Mouse (Mus musculus) kidney, postnatal 4 days (tissue): ENCODE measurements around the gene Ripor3.
A peak's percentile ranks its signal among the peaks of the same experiment; 100 is the strongest.

Experiments used
- DNase-seq, 2 experiments: peaks; one replicate each; pipeline ENCODE4 v3.0.0; 2021; ENCODE audit warnings: mixed read lengths in 2 of 2

Gene Ripor3

DNA sequence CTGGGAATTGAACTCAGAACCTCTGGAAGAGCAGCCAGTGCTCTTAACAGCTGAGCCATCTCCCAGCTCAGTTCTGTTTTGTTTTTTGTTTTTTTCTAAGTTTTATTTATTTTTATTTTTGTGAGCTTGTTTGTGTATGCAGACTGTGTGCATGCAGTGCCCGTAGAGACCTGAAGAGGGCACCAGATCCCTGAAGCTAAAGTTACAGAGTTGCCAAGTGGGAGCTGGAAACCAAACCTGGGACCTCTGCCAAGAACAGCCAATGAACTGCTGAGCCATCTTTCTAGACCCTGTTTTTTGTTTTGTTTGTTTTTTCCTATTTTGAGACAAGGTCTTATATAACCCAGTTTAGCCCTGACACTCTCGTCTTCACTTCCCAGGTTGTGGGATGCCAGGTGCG lies 18.0 kb upstream of the Ripor3 start:
- DNase-seq = no peak

- no peak for DNase-seq
Measured at GRCm38 (mm10) chr2:168026467-168026866, 16.0 kb upstream of the Ripor3 start.

DNA sequence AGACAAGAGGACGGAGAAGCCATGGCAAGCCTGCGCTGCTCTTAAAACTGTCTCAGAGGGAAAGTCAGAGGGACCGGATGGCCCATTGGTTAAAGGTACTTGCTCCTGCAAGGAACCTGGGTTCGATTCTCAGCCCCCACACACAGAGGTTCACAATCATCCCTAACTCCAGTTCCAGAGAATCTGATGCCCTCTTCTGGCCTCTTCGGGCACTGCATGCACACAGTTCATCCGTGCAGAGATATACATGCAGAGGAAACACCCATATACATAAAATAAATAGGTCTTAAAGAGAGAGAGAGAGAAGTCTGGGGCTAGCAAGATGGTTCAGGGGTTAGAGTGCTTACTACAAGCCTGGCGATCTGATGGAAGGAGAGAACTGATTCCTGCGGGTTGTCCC lies 15.5 kb upstream of the Ripor3 start:
- peak; percentile 63 to 68 for DNase-seq

GRCm38 (mm10) chr2:168025174-168025573 lies 14.8 kb upstream of the Ripor3 start:
- peak; percentile 85 to 89 for DNase-seq

DNA sequence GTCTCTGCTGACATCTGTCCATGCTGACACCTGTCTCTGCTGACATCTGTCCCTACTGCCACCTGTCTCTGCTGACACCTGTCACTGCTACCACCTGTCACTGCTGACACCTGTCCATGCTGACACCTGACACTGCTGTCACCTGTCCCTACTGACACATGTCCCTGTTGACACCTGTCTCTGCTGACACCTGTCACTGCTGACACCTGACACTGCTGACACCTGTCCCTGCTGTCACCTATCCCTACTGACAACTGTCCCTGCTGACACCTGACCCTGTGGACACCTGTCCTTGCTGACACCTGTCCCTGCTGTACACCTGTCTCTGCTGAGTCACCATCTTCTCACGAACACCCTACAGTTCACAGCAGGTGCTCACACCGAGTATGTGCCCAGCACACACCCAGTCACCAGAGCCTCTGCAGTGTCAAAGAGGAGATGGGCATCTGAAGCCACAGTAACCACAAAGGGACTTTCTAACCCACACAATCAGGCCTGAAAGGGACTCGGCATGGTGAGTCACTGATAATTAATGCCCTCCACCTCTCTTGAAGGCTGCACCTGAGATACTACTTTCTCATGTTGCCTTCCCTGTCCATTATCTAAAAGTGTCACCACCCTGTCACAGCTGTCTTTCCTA lies 13.5 kb upstream of the Ripor3 start:
- DNase-seq = no peak

DNA sequence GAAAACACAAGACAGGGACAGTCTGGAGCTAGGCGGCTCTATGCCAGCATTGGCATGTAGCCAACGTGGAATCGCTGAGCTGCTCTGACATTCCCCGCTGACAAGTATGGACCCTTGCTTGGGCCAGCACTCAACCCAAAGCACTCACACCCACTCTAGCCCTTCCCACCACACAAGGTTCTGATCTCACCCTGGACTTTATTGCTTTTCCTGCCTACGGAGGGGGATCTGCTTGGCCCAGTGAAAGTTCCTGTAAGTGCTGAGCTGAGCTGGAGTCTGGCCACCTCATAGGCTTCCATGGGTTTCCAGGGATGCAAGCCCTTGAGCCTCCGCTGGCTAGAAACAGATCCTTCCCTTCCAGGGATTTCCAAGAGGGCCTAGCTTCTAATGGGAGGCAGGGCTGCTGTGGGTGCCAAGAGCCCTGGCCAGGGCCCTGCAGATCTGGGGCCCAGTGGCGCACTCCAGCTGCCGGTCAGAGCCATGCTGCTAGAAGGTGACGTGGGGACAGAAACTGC lies 8.8 kb upstream of the Ripor3 start:
- DNase-seq = peak; percentile 74 to 80

DNA sequence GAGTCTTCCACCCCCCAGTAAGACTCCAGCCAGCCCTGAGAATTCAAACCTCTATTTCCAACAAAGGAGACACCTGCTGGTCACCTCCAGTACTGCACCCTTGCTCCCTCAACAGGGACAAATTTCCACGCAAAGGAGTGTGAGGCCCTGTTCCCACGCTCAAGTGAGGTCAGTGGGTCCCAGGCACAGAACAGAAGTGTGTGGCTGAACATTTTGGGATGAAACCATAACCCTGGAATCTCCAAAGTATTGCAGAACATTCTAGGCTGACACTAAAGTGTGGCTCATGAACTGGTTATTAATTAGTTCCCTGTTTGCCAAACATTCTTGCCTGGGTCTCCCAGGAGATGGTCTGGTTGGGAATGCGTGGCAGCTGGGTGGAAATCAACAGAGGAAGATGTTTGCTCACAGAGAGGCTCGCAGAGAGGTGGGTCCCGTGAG lies 6.6 kb upstream of the Ripor3 start:
- DNase-seq = peak; percentile 92

- no peak for DNase-seq
Measured at GRCm38 (mm10) chr2:168010893-168011292, 475 bp upstream of the Ripor3 start.

DNA sequence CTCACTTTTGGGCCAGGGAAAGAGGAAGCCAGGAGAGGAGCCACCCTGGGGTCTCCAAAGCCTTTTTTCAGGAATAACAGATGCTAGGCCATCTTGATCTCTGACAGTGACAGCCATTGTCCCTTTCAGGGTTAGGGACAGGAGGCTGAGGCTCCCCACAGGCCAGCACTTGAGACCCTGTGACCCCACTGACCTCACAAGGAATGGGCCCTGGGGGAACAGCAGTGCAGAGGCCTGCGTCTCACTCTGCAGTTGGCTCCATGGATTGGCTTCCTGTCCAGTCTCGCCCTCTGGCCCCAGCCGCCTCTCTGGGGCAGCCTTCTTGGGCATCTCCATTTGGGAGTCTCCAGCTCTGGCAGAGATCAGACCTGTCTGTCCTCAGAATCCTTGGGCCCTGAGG lies 2.3 kb downstream of the Ripor3 start:
- no peak for DNase-seq

GRCm38 (mm10) chr2:168006489-168006888 lies 3.9 kb downstream of the Ripor3 start:
- peak in 1 of 2 experiments; percentile 49 for DNase-seq

DNA sequence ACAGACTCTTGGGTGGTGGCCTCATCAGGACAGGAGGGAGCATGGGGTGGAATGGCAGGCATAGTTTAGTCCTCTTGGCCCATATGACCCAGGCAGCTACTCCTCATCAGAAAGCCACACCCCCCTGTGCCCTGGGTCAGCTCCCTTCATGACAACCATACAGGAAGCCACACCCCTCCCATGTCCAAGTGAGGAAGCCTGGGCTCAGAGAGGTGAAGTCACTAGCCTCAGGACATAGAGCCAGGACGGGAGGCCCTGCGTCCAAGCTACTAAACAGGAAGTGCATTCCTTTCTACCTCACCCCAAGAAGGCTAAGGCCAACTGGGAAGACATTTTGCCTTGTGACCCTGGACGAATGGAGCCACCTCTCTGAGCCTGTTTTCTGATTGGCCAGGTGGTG lies 4.8 kb downstream of the Ripor3 start:
- peak in 1 of 2 experiments; percentile 61 for DNase-seq

GRCm38 (mm10) chr2:168005005-168005404 lies 5.4 kb downstream of the Ripor3 start:
- DNase-seq = peak in 1 of 2 experiments; percentile 39

- DNase-seq = no peak
Measured at GRCm38 (mm10) chr2:168004369-168004768, 6.0 kb downstream of the Ripor3 start.

DNA sequence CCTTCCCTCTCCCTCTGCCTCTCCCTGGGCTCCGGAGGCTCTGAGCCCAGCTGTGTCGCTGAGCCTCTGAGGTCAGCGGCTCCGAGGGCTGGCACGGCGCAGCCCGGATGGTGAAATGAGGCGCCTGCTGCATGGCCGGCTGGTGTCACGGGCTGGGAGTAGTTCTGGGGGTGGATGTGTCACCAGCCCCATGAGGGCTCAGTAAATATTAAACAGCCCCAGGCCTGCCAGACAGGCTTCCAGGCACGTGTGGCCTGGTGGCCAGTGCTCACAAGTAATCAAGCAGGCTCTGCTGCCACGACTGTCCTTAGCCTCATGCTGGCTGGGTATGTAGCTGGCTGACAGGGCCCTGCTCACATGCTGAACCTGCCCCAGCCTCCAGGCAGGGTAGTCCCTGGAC lies 7.0 kb downstream of the Ripor3 start:
- DNase-seq = peak; percentile 45 to 65

GRCm38 (mm10) chr2:168002884-168003283 lies 7.5 kb downstream of the Ripor3 start:
- no peak for DNase-seq

DNA sequence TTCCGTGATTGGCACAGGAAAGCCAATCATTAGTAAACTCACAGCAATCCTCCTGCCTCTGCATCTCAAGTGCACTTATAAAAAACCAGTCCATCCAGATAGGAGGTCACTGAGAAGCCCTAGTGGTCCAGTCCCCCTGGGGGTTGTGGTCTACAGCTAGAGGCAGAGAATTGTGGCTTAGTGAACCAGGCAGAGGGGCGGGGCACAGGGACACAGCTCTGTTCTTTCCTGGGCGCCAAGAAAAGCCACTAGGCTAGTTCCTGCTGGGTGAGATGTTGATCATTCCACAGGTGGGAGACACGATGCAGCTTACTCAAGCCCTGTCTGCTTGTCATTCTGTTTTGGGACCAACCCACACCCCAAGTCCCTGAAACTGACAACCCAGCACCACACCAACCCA lies 8.2 kb downstream of the Ripor3 start:
- no peak for DNase-seq

DNA sequence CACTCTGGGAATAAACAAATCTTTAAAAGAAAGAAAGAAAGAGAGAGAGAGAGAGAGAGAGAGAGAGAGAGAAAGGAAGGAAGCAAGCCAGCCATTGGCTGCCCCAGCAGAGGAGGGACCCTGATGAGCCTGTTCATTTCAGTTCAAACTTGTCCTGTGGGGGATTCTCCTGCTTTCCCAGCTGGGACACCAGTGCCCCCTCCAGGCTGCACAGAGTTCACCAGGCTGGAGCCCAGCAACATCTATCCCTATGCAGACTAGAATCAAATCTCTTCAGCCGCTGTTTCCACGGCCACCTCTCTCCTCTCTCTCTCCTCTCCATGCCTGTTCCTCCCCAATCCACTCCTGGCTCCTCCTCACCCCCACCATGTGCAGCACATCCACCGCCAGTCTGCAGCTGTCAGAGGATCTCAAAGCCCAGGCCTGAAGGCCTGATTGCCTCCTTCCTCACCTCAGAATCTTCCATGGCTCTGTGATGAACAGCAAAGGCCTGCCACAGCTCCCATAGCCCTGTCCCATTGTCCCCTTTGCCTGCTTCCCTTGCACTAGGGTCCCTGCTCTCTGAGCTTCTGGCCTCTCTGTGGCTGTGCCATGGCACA lies 11.2 kb downstream of the Ripor3 start:
- DNase-seq = no peak

DNA sequence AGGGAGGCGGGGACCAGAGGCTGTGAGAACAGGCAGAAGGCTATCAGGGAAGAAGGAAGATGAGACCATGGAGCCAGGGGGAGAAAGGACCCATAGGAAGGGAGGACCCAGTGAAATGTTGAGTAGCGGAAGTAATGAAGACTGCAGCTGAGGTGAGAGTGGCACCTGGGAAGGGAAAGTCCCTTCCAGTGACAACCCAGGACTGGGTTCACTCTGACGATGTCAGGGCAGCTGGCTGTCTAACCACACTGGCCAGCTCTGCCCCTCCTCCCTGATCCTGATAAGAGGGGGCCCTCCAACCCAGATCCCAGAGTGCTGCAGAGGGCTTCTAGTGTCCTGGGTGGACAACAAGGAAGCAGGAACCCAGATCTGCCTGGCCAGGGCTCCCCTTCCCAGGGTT lies 12.9 kb downstream of the Ripor3 start:
- no peak for DNase-seq

DNA sequence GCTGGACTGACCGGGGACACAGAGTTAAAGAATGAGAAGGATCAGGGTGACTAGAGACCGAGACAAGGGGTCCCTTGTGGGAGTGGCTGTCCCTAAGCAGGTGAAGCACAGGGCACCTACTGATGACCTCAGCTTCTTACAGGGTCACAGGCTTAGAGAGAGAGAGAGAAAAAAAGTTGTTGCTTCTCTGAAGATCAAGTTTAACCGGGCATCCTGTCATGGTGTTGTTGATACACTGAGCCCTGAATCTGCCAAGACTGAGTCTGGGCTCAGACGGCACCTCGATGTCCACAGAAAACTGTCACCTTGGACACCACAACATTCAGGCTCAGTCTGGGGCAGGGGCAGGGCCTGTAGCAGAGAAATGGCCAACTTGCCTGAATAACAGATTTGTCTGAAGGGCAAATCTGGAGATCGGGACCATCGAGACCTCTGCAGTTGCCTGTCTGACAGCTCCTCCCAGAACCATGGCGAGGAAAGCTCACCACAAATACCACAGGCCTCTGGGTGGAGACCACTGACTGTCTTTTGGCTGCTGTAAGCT lies 13.7 kb downstream of the Ripor3 start:
- no peak for DNase-seq

GRCm38 (mm10) chr2:167995870-167996635 lies 14.4 kb downstream of the Ripor3 start:
- no peak for DNase-seq

GRCm38 (mm10) chr2:167993260-167993659 lies 17.2 kb downstream of the Ripor3 start:
- no peak for DNase-seq

DNA sequence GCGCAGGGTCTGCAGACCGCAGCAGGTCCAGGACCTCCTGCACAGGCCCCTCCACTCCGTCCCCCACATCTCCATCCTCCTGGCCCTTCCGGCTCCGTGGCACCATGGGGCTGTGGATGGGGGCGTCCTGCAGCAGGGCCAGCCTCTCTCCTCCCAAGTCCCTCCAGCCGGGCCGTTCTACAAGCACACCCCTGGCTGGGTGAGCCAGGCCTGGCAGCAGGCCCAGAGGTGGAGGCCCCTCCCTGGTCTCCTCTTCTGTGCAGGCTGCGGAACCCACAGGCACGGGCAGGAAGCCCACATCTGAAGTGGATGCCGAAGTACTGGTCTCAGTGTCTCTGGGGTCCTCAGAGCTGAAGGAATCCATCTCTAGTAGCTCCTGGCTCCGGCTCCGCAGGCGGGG lies 21.1 kb downstream of the Ripor3 start:
- DNase-seq = peak; percentile 60 to 73

GRCm38 (mm10) chr2:167987640-167988039 lies 22.8 kb downstream of the Ripor3 start:
- DNase-seq = no peak
